Mouse (Mus musculus) megakaryocyte, embryonic 14.5 days (primary cell): Measurements from ENCODE around the gene Olfr68.
"Not testable (repeated sequence)": the region's sequence is repeated elsewhere in the genome, so short reads cannot be mapped to it uniquely, and the experiment has no call there.

ENCODE experiments used
- FLI1 ChIP-seq: IDR thresholded peaks from 2 replicates; pipeline ENCODE4 v1.6.1; 2012; ENCODE audit warnings: low read length, inconsistent platforms, mixed read lengths
- GATA1 ChIP-seq: IDR thresholded peaks from 3 replicates; pipeline ENCODE4 v1.6.1; 2012; ENCODE audit warnings: mixed read lengths, low read length, inconsistent platforms, borderline replicate concordance

- not testable (repeated sequence) for TF ChIP-seq GATA1, FLI1
Measured at GRCm38 (mm10) chr7:103808120-103808519, 28.6 kb upstream of the Olfr68 start.
